8 mouse cellular contexts compared by ENCODE assay signal in the genomic region with DNA sequence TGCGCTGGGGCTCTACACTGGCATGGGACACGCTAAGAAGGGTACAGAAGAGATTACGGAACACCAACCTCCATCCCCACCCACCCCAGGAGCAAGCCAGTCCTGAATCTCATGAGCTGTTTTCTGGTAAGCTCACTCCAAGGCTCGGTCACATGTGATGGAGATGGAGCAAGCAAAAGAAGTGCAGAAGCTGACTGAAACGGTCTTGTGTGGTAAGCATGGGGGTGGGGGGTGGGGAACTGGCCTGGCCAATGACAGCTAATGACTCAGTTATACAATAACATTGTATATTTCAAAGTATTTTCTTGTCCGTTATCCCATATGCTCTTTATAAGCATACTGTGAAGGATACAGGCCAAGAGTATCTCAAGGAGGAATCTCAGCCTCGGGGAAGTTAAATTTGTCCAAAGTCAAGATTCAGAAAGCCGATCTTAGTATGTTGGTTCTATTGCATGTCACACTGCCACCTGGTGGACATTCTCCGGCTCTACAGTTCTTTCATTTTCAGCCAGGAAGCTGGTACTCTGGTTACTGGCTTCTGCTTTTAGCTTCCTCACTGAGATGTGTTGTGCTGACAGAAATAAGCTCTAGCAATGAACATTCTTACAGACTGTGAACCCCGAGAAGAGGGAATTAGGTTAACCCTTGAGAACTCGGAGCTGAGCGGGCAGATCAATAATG. TPM values are rescaled to one million over a fixed set of nuclear protein-coding genes. Genes with fewer than 3 reads are reported as not detected.
DNase-seq lines count a peak whose midpoint lies in the region; ATAC-seq and TF ChIP-seq lines count a peak whose summit lies in the region.

No protein-coding gene starts in this region.

- TF ChIP-seq CTCF in bone marrow macrophage, adult 2 months (IDR thresholded peaks at IDR 0.05; ENCODE audit: low read depth, low read length), result no peak

- H3K9ac ChIP-seq in forebrain, embryonic 12.5 days, result 0 out of 2 replicates have a peak overlapping the region, but pooled peaks have one; percentile 1
- no peak overlapping the region for H3K9ac ChIP-seq in liver, embryonic 16.5 days (ENCODE audit: low read depth, low read length)
- H3K9ac ChIP-seq in neural tube, embryonic 11.5 days (ENCODE audit: low read length), result no peak overlapping the region

- peak overlapping the region; percentile 40 for H3K4me2 ChIP-seq in forebrain, embryonic 12.5 days
- H3K4me2 ChIP-seq in liver, embryonic 16.5 days (ENCODE audit: low read depth, low read length), result peak overlapping the region; percentile 37
- H3K4me2 ChIP-seq in neural tube, embryonic 11.5 days (ENCODE audit: low read depth), result peak overlapping the region; percentile 19; the same call in 1 of the 2 replicates

- H3K4me1 ChIP-seq in bone marrow macrophage, adult 2 months (ENCODE audit: control insufficient read depth, insufficient read depth, low read length), result peaks cover 26% of the 10 kb centered on the region
- peaks cover 3% of the 10 kb centered on the region; the same call in 1 of the 2 replicates for H3K4me1 ChIP-seq in forebrain, embryonic 12.5 days
- no peaks in the 10 kb centered on the region; the same call in none of the 2 replicates for H3K4me1 ChIP-seq in liver, embryonic 16.5 days (ENCODE audit: control insufficient read depth, low read depth, low read length)
- H3K4me1 ChIP-seq in neural tube, embryonic 11.5 days (ENCODE audit: control insufficient read depth, insufficient read depth, low read length), result no peaks in the 10 kb centered on the region

- WGBS in forebrain, embryonic 12.5 days, result 14% methylated on average over 12 of the region's 12 CpGs
- WGBS in liver, embryonic 16.5 days (ENCODE audit: insufficient replicate concordance), result 12% methylated on average over 12 of the region's 12 CpGs
- 17% methylated on average over 12 of the region's 12 CpGs for WGBS in neural tube, embryonic 11.5 days

- peak overlapping the region; percentile 34; the same call in 1 of the 2 replicates for H3K27ac ChIP-seq in bone marrow macrophage, adult 2 months (ENCODE audit: insufficient read depth, low read depth, low read length)
- H3K27ac ChIP-seq in forebrain, embryonic 12.5 days, result no peak overlapping the region
- no peak overlapping the region for H3K27ac ChIP-seq in liver, embryonic 16.5 days (ENCODE audit: low read length)
- no peak overlapping the region for H3K27ac ChIP-seq in neural tube, embryonic 11.5 days (ENCODE audit: low read depth, low read length)

- DNase-seq in kidney, adult 18-20 months, result peak; percentile 29
- no peak for DNase-seq in kidney, adult 11 months
- DNase-seq in neural tube, embryonic 11.5 days (ENCODE audit: low spot score), result peak; percentile 56
- DNase-seq in urinary bladder, adult 2 months (ENCODE audit: low spot score), result no peak

- no peaks in the 10 kb centered on the region for H3K9me3 ChIP-seq in forebrain, embryonic 12.5 days
- no peaks in the 10 kb centered on the region for H3K9me3 ChIP-seq in liver, embryonic 16.5 days (replicated peaks; ENCODE audit: control insufficient read depth, low read length)
- H3K9me3 ChIP-seq in neural tube, embryonic 11.5 days (ENCODE audit: control insufficient read depth, low read length), result no peaks in the 10 kb centered on the region

- no peaks in the 10 kb centered on the region for H3K36me3 ChIP-seq in forebrain, embryonic 12.5 days (replicated peaks)
- H3K36me3 ChIP-seq in liver, embryonic 16.5 days (ENCODE audit: control insufficient read depth, insufficient read depth), result no peaks in the 10 kb centered on the region
- H3K36me3 ChIP-seq in neural tube, embryonic 11.5 days (ENCODE audit: control insufficient read depth, insufficient read depth, low read length), result no peaks in the 10 kb centered on the region

- ATAC-seq in forebrain, embryonic 12.5 days (ENCODE audit: low FRiP score), result 0 out of 2 replicates have a peak, but pooled peaks have one; percentile 14
- ATAC-seq in inflammation-experienced regulatory T-cells, adult 6 months, result peak; percentile 87
- peak; percentile 45; the same call in 1 of the 2 replicates for ATAC-seq in liver, embryonic 16.5 days (ENCODE audit: low read depth)
- ATAC-seq in neural tube, embryonic 11.5 days (ENCODE audit: insufficient read depth, low FRiP score, low TSS enrichment), result 0 out of 2 replicates have a peak, but pooled peaks have one; percentile 9

- no peak for TF ChIP-seq POLR2A in bone marrow macrophage, adult 2 months (IDR thresholded peaks at IDR 0.05; ENCODE audit: borderline replicate concordance, low read depth, low read length)

- no peak overlapping the region for H3K4me3 ChIP-seq in bone marrow macrophage, adult 2 months (ENCODE audit: insufficient read depth, low read length)
- 0 out of 2 replicates have a peak overlapping the region, but pooled peaks have one; percentile 2 for H3K4me3 ChIP-seq in forebrain, embryonic 12.5 days (replicated peaks)
- H3K4me3 ChIP-seq in liver, embryonic 16.5 days (ENCODE audit: low read depth, low read length), result no peak overlapping the region
- H3K4me3 ChIP-seq in neural tube, embryonic 11.5 days (ENCODE audit: low read depth, low read length), result no peak overlapping the region

- peaks cover 6% of the 10 kb centered on the region for H3K27me3 ChIP-seq in forebrain, embryonic 12.5 days
- H3K27me3 ChIP-seq in liver, embryonic 16.5 days (ENCODE audit: control insufficient read depth, insufficient read depth, low read depth, low read length), result no peaks in the 10 kb centered on the region
- no peaks in the 10 kb centered on the region for H3K27me3 ChIP-seq in neural tube, embryonic 11.5 days (ENCODE audit: control insufficient read depth, insufficient read depth, low read length)

RNA-seq across cellular contexts. Expression of a gene that starts 4.2 kb away (rescaled TPM):
- not detected in 2 replicates for polyA plus RNA-seq in bone marrow macrophage, adult 2 months (2012; ENCODE audit: insufficient read depth, insufficient read length, missing spikeins)
- polyA plus RNA-seq in forebrain, embryonic 12.5 days (2016; fragmentation: Nextera tagmentation; extraction: Ambion mirVana), result 0.85 and 1.1 TPM in 2 replicates
- polyA plus RNA-seq in inflammation-experienced regulatory T-cells, adult 6 months (2017; shearing (Covaris generic)), result 1 to 10 TPM in 1 of 3 experiments, under 1 TPM in 1, not detected in 1; 0.35 to 1.1 TPM
- 0.17 TPM in 1 of 2 replicates, not detected in the other for polyA plus RNA-seq in liver, embryonic 16.5 days (2015; fragmentation: Nextera tagmentation; extraction: Ambion mirVana)
- 0.39 and 0.56 TPM in 2 replicates for polyA plus RNA-seq in neural tube, embryonic 11.5 days (2014; fragmentation: Nextera tagmentation; extraction: Ambion mirVana)
- polyA plus RNA-seq in urinary bladder, adult 2 months (2012; rRNA removed), result not detected in 2 replicates

RNA-seq across cellular contexts. Expression of a gene that starts 15.6 kb away (rescaled TPM):
- polyA plus RNA-seq in bone marrow macrophage, adult 2 months (2012; ENCODE audit: insufficient read depth, insufficient read length, missing spikeins), result 11.7 and 13.5 TPM in 2 replicates
- 26.0 and 32.3 TPM in 2 replicates for polyA plus RNA-seq in forebrain, embryonic 12.5 days (2016; fragmentation: Nextera tagmentation; extraction: Ambion mirVana)
- polyA plus RNA-seq in inflammation-experienced regulatory T-cells, adult 6 months (2017; shearing (Covaris generic)), result 1 to 10 TPM; 2.1 to 5.3 (median 2.3) TPM
- polyA plus RNA-seq in liver, embryonic 16.5 days (2015; fragmentation: Nextera tagmentation; extraction: Ambion mirVana), result 1.0 and 1.5 TPM in 2 replicates
- 21.3 and 21.5 TPM in 2 replicates for polyA plus RNA-seq in neural tube, embryonic 11.5 days (2014; fragmentation: Nextera tagmentation; extraction: Ambion mirVana)
- 26.1 and 46.1 TPM in 2 replicates for polyA plus RNA-seq in urinary bladder, adult 2 months (2012; rRNA removed)

RNA-seq across cellular contexts. Expression of a gene that starts 35.1 kb away (rescaled TPM):
- 157 and 165 TPM in 2 replicates for polyA plus RNA-seq in bone marrow macrophage, adult 2 months (2012; ENCODE audit: insufficient read depth, insufficient read length, missing spikeins)
- polyA plus RNA-seq in forebrain, embryonic 12.5 days (2016; fragmentation: Nextera tagmentation; extraction: Ambion mirVana), result 640 and 653 TPM in 2 replicates
- polyA plus RNA-seq in inflammation-experienced regulatory T-cells, adult 6 months (2017; shearing (Covaris generic)), result 100 to 1,000 TPM; 144 to 162 (median 154) TPM
- 192 and 198 TPM in 2 replicates for polyA plus RNA-seq in liver, embryonic 16.5 days (2015; fragmentation: Nextera tagmentation; extraction: Ambion mirVana)
- 664 and 691 TPM in 2 replicates for polyA plus RNA-seq in neural tube, embryonic 11.5 days (2014; fragmentation: Nextera tagmentation; extraction: Ambion mirVana)
- 176 and 192 TPM in 2 replicates for polyA plus RNA-seq in urinary bladder, adult 2 months (2012; rRNA removed)

RNA-seq across cellular contexts. Expression of a gene that starts 45.1 kb away (rescaled TPM):
- polyA plus RNA-seq in bone marrow macrophage, adult 2 months (2012; ENCODE audit: insufficient read depth, insufficient read length, missing spikeins), result 13.3 and 23.9 TPM in 2 replicates
- polyA plus RNA-seq in forebrain, embryonic 12.5 days (2016; fragmentation: Nextera tagmentation; extraction: Ambion mirVana), result 21.6 and 26.7 TPM in 2 replicates
- polyA plus RNA-seq in inflammation-experienced regulatory T-cells, adult 6 months (2017; shearing (Covaris generic)), result 10 to 100 TPM; 22.9 to 41.7 (median 31.8) TPM
- polyA plus RNA-seq in liver, embryonic 16.5 days (2015; fragmentation: Nextera tagmentation; extraction: Ambion mirVana), result 7.8 and 9.4 TPM in 2 replicates
- polyA plus RNA-seq in neural tube, embryonic 11.5 days (2014; fragmentation: Nextera tagmentation; extraction: Ambion mirVana), result 17.3 and 19.3 TPM in 2 replicates
- 9.5 and 11.6 TPM in 2 replicates for polyA plus RNA-seq in urinary bladder, adult 2 months (2012; rRNA removed)

RNA-seq across cellular contexts. Expression of a gene that starts 48.7 kb away (rescaled TPM):
- 0.20 and 0.70 TPM in 2 replicates for polyA plus RNA-seq in bone marrow macrophage, adult 2 months (2012; ENCODE audit: insufficient read depth, insufficient read length, missing spikeins)
- 4.2 and 5.4 TPM in 2 replicates for polyA plus RNA-seq in forebrain, embryonic 12.5 days (2016; fragmentation: Nextera tagmentation; extraction: Ambion mirVana)
- polyA plus RNA-seq in inflammation-experienced regulatory T-cells, adult 6 months (2017; shearing (Covaris generic)), result not detected
- polyA plus RNA-seq in liver, embryonic 16.5 days (2015; fragmentation: Nextera tagmentation; extraction: Ambion mirVana), result 0.05 and 0.06 TPM in 2 replicates
- polyA plus RNA-seq in neural tube, embryonic 11.5 days (2014; fragmentation: Nextera tagmentation; extraction: Ambion mirVana), result 2.7 and 3.6 TPM in 2 replicates
- polyA plus RNA-seq in urinary bladder, adult 2 months (2012; rRNA removed), result 4.0 and 4.7 TPM in 2 replicates

Comparison
In these comparisons a context has a peak if more than half of its experiments do, and no peak if none do; other contexts are left out.
1. DNase-seq: peak in kidney, adult 18-20 months (single experiment) and neural tube, embryonic 11.5 days (single experiment); none in kidney, adult 11 months (single experiment) and urinary bladder, adult 2 months (single experiment).
2. ATAC-seq: peak in every context shown above with its lines; median percentile 87 in inflammation-experienced regulatory T-cells, adult 6 months; 45 in liver, embryonic 16.5 days; 14 in forebrain, embryonic 12.5 days; 9 in neural tube, embryonic 11.5 days.
3. Peak in every context shown above with its lines, with median percentiles within 50 percentile points of each other: H3K4me2 ChIP-seq.